Mouse (Mus musculus) lung, embryonic 14.5 days (tissue): ENCODE data around the gene Abhd16b. TPM values are rescaled to one million over a fixed set of nuclear protein-coding genes. Genes with fewer than 3 reads are reported as not detected.

Experiments
- ATAC-seq: fragments of 200-750 bp; cut with Nextera tagmentation; 2 replicates; pipeline ENCODE4 v1.8.0; 2017; ENCODE audit warnings: mild to moderate bottlenecking, moderate TSS enrichment, moderate library complexity; ENCODE audit not compliant: insufficient read depth
- DNase-seq: peaks from one replicate; pipeline ENCODE4 v3.0.0-alpha.2; 2015
- H3K27ac ChIP-seq: fragments of 300-500 bp; sonication (generic); 2 replicates; pipeline ENCODE4 v1.5.1; 2014; ENCODE audit warnings: low read depth, mild to moderate bottlenecking, moderate library complexity
- H3K27me3 ChIP-seq: fragments of 300-500 bp; sonication (generic); 2 replicates; pipeline ENCODE4 v1.6.1; 2014; ENCODE audit warnings: low read length, control low read depth; ENCODE audit not compliant: insufficient read depth
- H3K36me3 ChIP-seq: fragments of 300-500 bp; sonication (generic); 2 replicates; pipeline ENCODE4 v1.6.1; 2014; ENCODE audit warnings: control low read depth; ENCODE audit not compliant: insufficient read depth
- H3K4me1 ChIP-seq: fragments of 300-500 bp; sonication (generic); 2 replicates; pipeline ENCODE4 v1.6.1; 2014; ENCODE audit warnings: antibody characterized with exemption, control low read depth; ENCODE audit not compliant: insufficient read depth
- H3K4me2 ChIP-seq: fragments of 300-500 bp; sonication (generic); 2 replicates; pipeline ENCODE4 v1.6.1; 2014; ENCODE audit warnings: mild to moderate bottlenecking
- H3K4me3 ChIP-seq: fragments of 300-500 bp; sonication (generic); 2 replicates; pipeline ENCODE4 v1.5.1; 2014; ENCODE audit warnings: low read depth, low read length
- H3K9ac ChIP-seq: fragments of 300-500 bp; sonication (generic); 2 replicates; pipeline ENCODE4 v1.6.1; 2014
- H3K9me3 ChIP-seq: fragments of 300-500 bp; sonication (generic); 2 replicates; pipeline ENCODE4 v1.6.1; 2016; ENCODE audit warnings: low read depth, low read length, control low read depth
- CTCF ChIP-seq: IDR thresholded peaks from 2 replicates; pipeline ENCODE4 v1.5.1; 2016; ENCODE audit warnings: antibody characterized with exemption, low read depth
- WGBS: fragments of 180-500 bp; shearing (Covaris S2); extraction: QIAGEN DNeasy Blood & Tissue Kit; methylation state at CpG from one replicate; pipeline ENCODE4 v1.1.7; 2014; 5-methylcytosine and 5-hydroxymethylcytosine counted together
- polyA plus RNA-seq: library from polyadenylated mRNA; unstranded; fragments of >200 nt; fragmentation: Nextera tagmentation; extraction: Ambion mirVana; gene quantifications from 2 replicates; pipeline ENCODE4 v1.2.1, GENCODE M21; 2014

Gene Abhd16b
- polyA plus RNA-seq, 1 experiment from 2014 or later = 0.13 TPM

DNA sequence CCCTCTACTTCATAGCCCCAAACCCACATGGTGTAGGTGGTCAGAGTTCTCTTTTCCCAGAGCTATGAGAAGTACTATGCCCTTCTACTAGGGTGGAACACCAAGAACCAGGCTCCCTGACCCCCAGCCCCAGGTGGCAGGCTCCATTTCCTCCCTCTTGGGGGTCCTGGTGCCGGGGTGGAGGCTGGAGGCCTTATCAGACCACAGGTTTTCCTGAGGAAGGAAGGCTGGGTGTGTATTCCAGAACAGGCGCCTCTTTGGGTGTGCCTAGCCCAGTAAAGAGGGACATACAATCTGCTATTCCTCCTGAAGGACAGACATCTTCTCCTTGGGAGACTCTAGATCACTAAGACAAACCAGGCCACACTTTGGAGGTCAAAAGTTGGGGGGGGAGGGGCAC, 22.7 kb upstream of the Abhd16b start:
- H3K4me2 ChIP-seq = no peak overlapping the region
- DNase-seq = no peak
- ATAC-seq = no peak
- 0 out of 2 replicates have a peak, but pooled peaks cover 10% of the 10 kb centered on the region for H3K4me1 ChIP-seq
- 50% methylated on average over 2 of the region's 2 CpGs for WGBS
- no peaks in the 10 kb centered on the region for H3K27me3 ChIP-seq
- no peak overlapping the region for H3K9ac ChIP-seq
- H3K9me3 ChIP-seq = no peaks in the 10 kb centered on the region
- H3K27ac ChIP-seq = no peak overlapping the region
- no peak overlapping the region for H3K4me3 ChIP-seq
- H3K36me3 ChIP-seq = no peaks in the 10 kb centered on the region
- TF ChIP-seq CTCF = no peak

GRCm38 (mm10) chr2:181471246-181471645, 21.8 kb upstream of the Abhd16b start:
- DNase-seq (peak; percentile 39), ATAC-seq (no peak)
- 34% methylated on average over 5 of the region's 5 CpGs for WGBS
- H3K27me3 ChIP-seq = no peaks in the 10 kb centered on the region
- H3K4me1 ChIP-seq = 0 out of 2 replicates have a peak, but pooled peaks cover 10% of the 10 kb centered on the region
- no peak overlapping the region for H3K4me3 ChIP-seq
- no peak overlapping the region for H3K9ac ChIP-seq
- H3K27ac ChIP-seq = peak overlapping the region; percentile 33; the same call in 1 of the 2 replicates
- no peak overlapping the region for H3K4me2 ChIP-seq
- H3K9me3 ChIP-seq = no peaks in the 10 kb centered on the region
- no peaks in the 10 kb centered on the region for H3K36me3 ChIP-seq
- TF ChIP-seq CTCF = no peak

GRCm38 (mm10) chr2:181472256-181472827, 20.7 kb upstream of the Abhd16b start:
- 50% methylated on average over 1 of the region's 1 CpGs for WGBS
- no peak for TF ChIP-seq CTCF
- DNase-seq (no peak), ATAC-seq (no peak)
- H3K4me3 ChIP-seq = no peak overlapping the region
- no peaks in the 10 kb centered on the region for H3K27me3 ChIP-seq
- 0 out of 2 replicates have a peak, but pooled peaks cover 10% of the 10 kb centered on the region for H3K4me1 ChIP-seq
- no peaks in the 10 kb centered on the region for H3K36me3 ChIP-seq
- no peaks in the 10 kb centered on the region for H3K9me3 ChIP-seq
- no peak overlapping the region for H3K27ac ChIP-seq
- H3K4me2 ChIP-seq = no peak overlapping the region
- no peak overlapping the region for H3K9ac ChIP-seq

- no peak for TF ChIP-seq CTCF
- H3K9me3 ChIP-seq = no peaks in the 10 kb centered on the region
- ATAC-seq (no peak), DNase-seq (no peak)
- peaks cover 6% of the 10 kb centered on the region; the same call in 1 of the 2 replicates for H3K4me1 ChIP-seq
- no peak overlapping the region for H3K4me3 ChIP-seq
- no peak overlapping the region for H3K9ac ChIP-seq
- WGBS = 40% methylated on average over 2 of the region's 2 CpGs
- H3K4me2 ChIP-seq = no peak overlapping the region
- H3K27ac ChIP-seq = 0 out of 2 replicates have a peak overlapping the region, but pooled peaks have one; percentile 12
- H3K36me3 ChIP-seq = no peaks in the 10 kb centered on the region
- no peaks in the 10 kb centered on the region for H3K27me3 ChIP-seq
These were observed 9.9 kb upstream of the Abhd16b start for GRCm38 (mm10) chr2:181483120-181483519.

DNA sequence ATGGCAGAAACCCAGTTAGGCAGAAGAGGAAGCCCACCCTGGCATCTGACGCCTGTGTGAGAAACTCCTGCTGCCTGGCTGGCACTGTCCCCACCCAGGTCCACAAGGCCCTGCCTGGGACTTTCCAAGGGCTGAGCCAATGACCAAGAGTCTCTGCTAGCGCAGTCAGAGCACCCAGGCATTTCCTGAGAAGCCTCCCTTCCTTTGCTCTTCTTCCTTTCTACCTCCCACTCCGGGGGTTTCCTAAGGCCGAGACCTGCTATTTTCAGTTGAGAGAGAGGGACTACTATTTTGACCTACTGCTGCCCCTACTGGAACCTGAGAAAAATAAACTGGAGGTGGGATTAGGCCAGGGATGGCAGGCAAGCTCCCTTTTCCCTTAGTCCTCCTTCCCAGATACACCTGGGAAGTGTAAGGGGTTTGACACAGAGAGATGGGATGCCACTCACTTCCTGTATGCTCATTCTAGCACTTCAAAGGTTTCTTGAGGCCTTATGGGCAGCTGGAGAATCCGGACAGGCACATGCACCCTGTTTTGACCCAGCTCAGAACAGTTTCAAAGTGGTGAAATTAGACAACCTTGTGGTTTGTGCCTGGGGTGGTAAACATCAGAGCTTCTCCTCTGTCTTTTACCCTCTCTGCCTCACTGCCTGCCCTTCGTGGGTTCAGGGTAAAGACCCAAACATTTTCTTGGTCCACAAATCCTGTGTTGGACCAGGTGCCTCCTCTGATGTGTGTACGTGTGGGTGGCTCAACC, 9.3 kb upstream of the Abhd16b start:
- H3K4me1 ChIP-seq = peaks cover 6% of the 10 kb centered on the region; the same call in 1 of the 2 replicates
- no peaks in the 10 kb centered on the region for H3K9me3 ChIP-seq
- DNase-seq (peak; percentile 41), ATAC-seq (no peak)
- whole genome bisulfite sequencing = 34% methylated on average over 7 of the region's 7 CpGs
- H3K27ac ChIP-seq = 0 out of 2 replicates have a peak overlapping the region, but pooled peaks have one; percentile 12
- H3K4me2 ChIP-seq = no peak overlapping the region
- H3K4me3 ChIP-seq = no peak overlapping the region
- no peaks in the 10 kb centered on the region for H3K36me3 ChIP-seq
- H3K27me3 ChIP-seq = no peaks in the 10 kb centered on the region
- H3K9ac ChIP-seq = no peak overlapping the region
- peak; percentile 41 for TF ChIP-seq CTCF

DNA sequence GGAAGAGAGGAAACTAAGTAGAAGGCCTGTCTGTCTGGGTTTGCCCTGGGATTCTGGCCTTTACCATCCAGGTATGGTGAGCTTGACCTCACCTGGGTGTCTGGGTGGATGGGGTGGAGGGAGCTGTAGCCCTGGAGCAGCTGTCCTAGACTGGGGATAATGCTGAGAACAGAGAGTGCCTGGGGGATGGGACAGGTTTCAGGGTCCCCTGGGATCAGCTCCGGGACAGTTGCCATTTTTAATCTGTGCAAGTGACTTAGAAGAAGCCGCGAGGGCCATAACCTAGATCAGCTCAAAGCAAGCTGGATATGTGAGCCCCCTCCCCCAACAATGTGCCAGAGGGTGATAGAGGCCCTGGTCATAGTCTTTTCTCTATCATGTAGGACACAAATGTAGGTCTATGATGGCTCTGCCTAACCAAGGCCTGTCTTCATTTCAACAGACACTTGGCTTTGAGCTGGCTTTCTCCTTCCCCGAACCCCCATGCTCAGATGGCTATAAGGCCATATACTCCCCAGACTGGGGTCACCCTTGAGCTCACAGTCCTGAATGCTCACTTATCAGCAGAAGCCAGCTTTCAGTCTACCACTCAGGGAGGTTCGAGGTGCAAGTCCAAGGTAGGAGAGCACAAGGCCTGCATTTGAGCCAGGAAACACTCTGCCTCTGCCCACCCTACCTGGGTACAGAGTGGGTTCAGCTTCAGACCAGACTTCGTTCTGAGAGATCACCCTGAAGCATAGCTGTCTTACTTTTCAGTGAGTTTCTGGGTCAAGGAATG, 8.4 kb upstream of the Abhd16b start:
- DNase-seq = no peak
- Histone ChIP-seq H3K36me3 (no peaks in the 10 kb centered on the region), H3K27me3 (no peaks in the 10 kb centered on the region), H3K9ac (no peak overlapping the region), H3K9me3 (no peaks in the 10 kb centered on the region), H3K27ac (no peak overlapping the region), H3K4me2 (no peak overlapping the region), H3K4me1 (peaks cover 6% of the 10 kb centered on the region; the same call in 1 of the 2 replicates), H3K4me3 (no peak overlapping the region)
- no peak for ATAC-seq
- WGBS = 75% methylated on average over 6 of the region's 6 CpGs
- TF ChIP-seq CTCF = no peak

- Histone ChIP-seq H3K9ac (no peak overlapping the region), H3K4me1 (peaks cover 6% of the 10 kb centered on the region; the same call in 1 of the 2 replicates), H3K9me3 (no peaks in the 10 kb centered on the region), H3K27me3 (no peaks in the 10 kb centered on the region), H3K4me2 (no peak overlapping the region), H3K4me3 (no peak overlapping the region), H3K36me3 (no peaks in the 10 kb centered on the region), H3K27ac (no peak overlapping the region)
- 5% methylated on average over 1 of the region's 1 CpGs for WGBS
- no peak for TF ChIP-seq CTCF
- no peak for DNase-seq
- ATAC-seq = no peak
These were observed 7.3 kb upstream of the Abhd16b start for GRCm38 (mm10) chr2:181485741-181486140.
